Mouse (Mus musculus) inflammation-experienced regulatory T-cells (primary cell): ENCODE results near the gene Mthfs. TPM values are rescaled to one million over a fixed set of nuclear protein-coding genes. Genes with fewer than 3 reads are reported as not detected.

Experiments used
- polyA plus RNA-seq, 2 experiments: library from polyadenylated mRNA; unstranded; fragments of 100-300 nt; shearing (Covaris generic); gene quantifications; one replicate each; pipeline ENCODE4 v1.2.1; 2017

Gene Mthfs
- polyA plus RNA-seq, result 100 to 1,000 TPM; 114 to 120 TPM

GRCm38 (mm10) chr9:89210353-89211064, at the start of gene Mthfs:
Mthfs (plus strand) TSS chr9:89210676.

GRCm38 (mm10) chr9:89198969-89199416, 11.5 kb upstream of the Mthfs start, which contains the start of the genes Bcl2a1b and Gm29094:
Bcl2a1b (plus strand) TSS chr9:89199209.
Gm29094 (plus strand) TSS chr9:89199379.

Other genes starting within 250 kb of the Mthfs start
- under 1 TPM; 0.13 to 0.48 TPM for gene Trim43b, start 117.8 kb upstream of the Mthfs start, polyA plus RNA-seq
- 100 to 1,000 TPM; 177 to 270 TPM for gene Bcl2a1b, start 11.5 kb upstream of the Mthfs start, polyA plus RNA-seq
- gene Gm29094, start 11.3 kb upstream of the Mthfs start, polyA plus RNA-seq, result 10 to 100 TPM; 48.8 to 50.0 TPM